Comparison of ENCODE assay signal across 20 mouse cellular contexts in genomic region chr12:16818513-16818912, GRCm38 (mm10). TPM values are rescaled to one million over a fixed set of nuclear protein-coding genes. Genes with fewer than 3 reads are reported as not detected.
DNase-seq lines count a peak whose midpoint lies in the region; ATAC-seq and TF ChIP-seq lines count a peak whose summit lies in the region.
"Had no signal": no experiment of that assay in that cellular context is flagged by ENCODE, and none has a peak within 500 bp of the region (broad histone marks: within the 10 kb centered on the region; RNA-seq: fewer than 3 reads in every experiment).

No protein-coding gene starts in this region.

- DNase-seq in forebrain, embryonic 11.5 days (ENCODE audit: low spot score), result no peak
- no peak for DNase-seq in gastrocnemius, adult 2 months
- no peak for DNase-seq in lung, postnatal 0 days (ENCODE audit: low spot score)
- DNase-seq in stomach, postnatal 0 days (ENCODE audit: low spot score), result no peak
- DNase-seq: adrenal gland, adult 8-10 months; cerebellum, postnatal 10 days; heart, postnatal 4 days; kidney, adult 9 months; lung, adult 18-20 months; thymus, adult 2 months had no signal

- H3K27me3 ChIP-seq in forebrain, embryonic 11.5 days (ENCODE audit: control insufficient read depth, insufficient read depth, low read length), result no peaks in the 10 kb centered on the region
- H3K27me3 ChIP-seq in forebrain, embryonic 15.5 days, result no peaks in the 10 kb centered on the region
- no peaks in the 10 kb centered on the region for H3K27me3 ChIP-seq in hindbrain, embryonic 15.5 days
- no peaks in the 10 kb centered on the region for H3K27me3 ChIP-seq in midbrain, embryonic 15.5 days (replicated peaks)
- H3K27me3 ChIP-seq in lung, postnatal 0 days (replicated peaks; ENCODE audit: insufficient read depth, low read length), result no peaks in the 10 kb centered on the region
- no peaks in the 10 kb centered on the region for H3K27me3 ChIP-seq in stomach, postnatal 0 days (ENCODE audit: control insufficient read depth, insufficient read depth, low read length)
- H3K27me3 ChIP-seq: embryonic facial prominence, embryonic 13.5 days; heart, embryonic 12.5 days; limb, embryonic 15.5 days; Patski had no signal

- intact Hi-C loops in gastrocnemius, adult 2 months (cut with DNase I), result no loop called here

- no peaks in the 10 kb centered on the region for H3K9me3 ChIP-seq in forebrain, embryonic 11.5 days (ENCODE audit: control insufficient read depth, low read length)
- H3K9me3 ChIP-seq in forebrain, embryonic 15.5 days, result no peaks in the 10 kb centered on the region
- no peaks in the 10 kb centered on the region for H3K9me3 ChIP-seq in hindbrain, embryonic 15.5 days
- H3K9me3 ChIP-seq in midbrain, embryonic 15.5 days, result no peaks in the 10 kb centered on the region
- no peaks in the 10 kb centered on the region for H3K9me3 ChIP-seq in lung, postnatal 0 days (ENCODE audit: low read length)
- no peaks in the 10 kb centered on the region for H3K9me3 ChIP-seq in stomach, postnatal 0 days (ENCODE audit: control insufficient read depth, low read length)
- H3K9me3 ChIP-seq: embryonic facial prominence, embryonic 13.5 days; heart, embryonic 12.5 days; limb, embryonic 15.5 days had no signal

- H3K9ac ChIP-seq in forebrain, embryonic 11.5 days (ENCODE audit: low read length), result no peak overlapping the region
- no peak overlapping the region for H3K9ac ChIP-seq in forebrain, embryonic 15.5 days (replicated peaks)
- H3K9ac ChIP-seq in hindbrain, embryonic 15.5 days, result no peak overlapping the region
- H3K9ac ChIP-seq in midbrain, embryonic 15.5 days, result no peak overlapping the region
- H3K9ac ChIP-seq in lung, postnatal 0 days (replicated peaks; ENCODE audit: low read depth), result no peak overlapping the region
- no peak overlapping the region for H3K9ac ChIP-seq in stomach, postnatal 0 days (ENCODE audit: low read length)
- H3K9ac ChIP-seq: embryonic facial prominence, embryonic 13.5 days; heart, embryonic 12.5 days; limb, embryonic 15.5 days had no signal

- TF ChIP-seq EP300 in lung, postnatal 0 days (IDR thresholded peaks at IDR 0.05), result no peak
- no peak for TF ChIP-seq EP300 in stomach, postnatal 0 days (optimal IDR thresholded peaks at IDR 0.05)

- peaks cover 14% of the 10 kb centered on the region; the same call in 1 of the 2 replicates for H3K36me3 ChIP-seq in forebrain, embryonic 11.5 days (ENCODE audit: control insufficient read depth, insufficient read depth, low read length)
- H3K36me3 ChIP-seq in forebrain, embryonic 15.5 days, result peaks cover 52% of the 10 kb centered on the region
- H3K36me3 ChIP-seq in hindbrain, embryonic 15.5 days, result peaks cover 35% of the 10 kb centered on the region
- peaks cover 13% of the 10 kb centered on the region for H3K36me3 ChIP-seq in midbrain, embryonic 15.5 days (replicated peaks)
- peaks cover 13% of the 10 kb centered on the region; the same call in 1 of the 2 replicates for H3K36me3 ChIP-seq in lung, postnatal 0 days (ENCODE audit: insufficient read depth, low read length)
- H3K36me3 ChIP-seq in stomach, postnatal 0 days (ENCODE audit: control insufficient read depth, insufficient read depth, low read length), result peaks cover 24% of the 10 kb centered on the region; the same call in 1 of the 2 replicates

- WGBS in forebrain, embryonic 11.5 days, result 51% methylated on average over 11 of the region's 11 CpGs
- 36% methylated on average over 11 of the region's 11 CpGs for WGBS in forebrain, embryonic 15.5 days
- 24% methylated on average over 11 of the region's 11 CpGs for WGBS in hindbrain, embryonic 15.5 days
- 20% methylated on average over 11 of the region's 11 CpGs for WGBS in midbrain, embryonic 15.5 days
- 52% methylated on average over 11 of the region's 11 CpGs for WGBS in lung, postnatal 0 days
- WGBS in stomach, postnatal 0 days, result 36% methylated on average over 11 of the region's 11 CpGs

- no peak overlapping the region for H3K4me2 ChIP-seq in forebrain, embryonic 11.5 days (ENCODE audit: low read depth, low read length, severe bottlenecking)
- no peak overlapping the region for H3K4me2 ChIP-seq in forebrain, embryonic 15.5 days (replicated peaks)
- no peak overlapping the region for H3K4me2 ChIP-seq in hindbrain, embryonic 15.5 days
- no peak overlapping the region for H3K4me2 ChIP-seq in midbrain, embryonic 15.5 days
- H3K4me2 ChIP-seq in lung, postnatal 0 days (replicated peaks; ENCODE audit: low read depth, low read length), result no peak overlapping the region
- no peak overlapping the region for H3K4me2 ChIP-seq in stomach, postnatal 0 days (replicated peaks; ENCODE audit: low read depth)
- H3K4me2 ChIP-seq: embryonic facial prominence, embryonic 13.5 days; heart, embryonic 12.5 days; limb, embryonic 15.5 days had no signal

- H3K27ac ChIP-seq in forebrain, embryonic 11.5 days (ENCODE audit: low read depth, low read length), result peak overlapping the region; percentile 31; the same call in 1 of the 2 replicates
- H3K27ac ChIP-seq in forebrain, embryonic 15.5 days (replicated peaks), result no peak overlapping the region
- H3K27ac ChIP-seq in hindbrain, embryonic 15.5 days (replicated peaks), result no peak overlapping the region
- no peak overlapping the region for H3K27ac ChIP-seq in midbrain, embryonic 15.5 days
- no peak overlapping the region for H3K27ac ChIP-seq in gastrocnemius, adult 2 months
- H3K27ac ChIP-seq in lung, postnatal 0 days (ENCODE audit: low read length), result no peak overlapping the region
- H3K27ac ChIP-seq in stomach, postnatal 0 days (replicated peaks), result no peak overlapping the region
- H3K27ac ChIP-seq: embryonic facial prominence, embryonic 13.5 days; layer of hippocampus, adult 2 months; limb, embryonic 15.5 days had no signal

- no peaks in the 10 kb centered on the region; the same call in 1 of the 2 replicates for H3K4me1 ChIP-seq in forebrain, embryonic 11.5 days (replicated peaks; ENCODE audit: control insufficient read depth, insufficient read depth, low read length)
- H3K4me1 ChIP-seq in forebrain, embryonic 15.5 days, result 0 out of 2 replicates have a peak, but pooled peaks cover 2% of the 10 kb centered on the region
- H3K4me1 ChIP-seq in hindbrain, embryonic 15.5 days (replicated peaks), result peaks cover 10% of the 10 kb centered on the region; the same call in 1 of the 2 replicates
- H3K4me1 ChIP-seq in midbrain, embryonic 15.5 days, result peaks cover 20% of the 10 kb centered on the region
- no peaks in the 10 kb centered on the region for H3K4me1 ChIP-seq in lung, postnatal 0 days (ENCODE audit: insufficient read depth, low read depth, low read length)
- H3K4me1 ChIP-seq in stomach, postnatal 0 days (replicated peaks; ENCODE audit: control insufficient read depth, insufficient read depth), result no peaks in the 10 kb centered on the region
- H3K4me1 ChIP-seq: embryonic facial prominence, embryonic 13.5 days; heart, embryonic 12.5 days; limb, embryonic 15.5 days had no signal

- TF ChIP-seq CTCF in gastrocnemius, adult 2 months (IDR thresholded peaks at IDR 0.05), result no peak
- TF ChIP-seq CTCF in lung, postnatal 0 days (IDR thresholded peaks at IDR 0.05), result no peak
- TF ChIP-seq CTCF in stomach, postnatal 0 days (IDR thresholded peaks at IDR 0.05; ENCODE audit: low read depth), result no peak

- H3K4me3 ChIP-seq in forebrain, embryonic 11.5 days (ENCODE audit: low read depth, low read length), result no peak overlapping the region
- no peak overlapping the region for H3K4me3 ChIP-seq in forebrain, embryonic 15.5 days
- H3K4me3 ChIP-seq in hindbrain, embryonic 15.5 days, result no peak overlapping the region
- no peak overlapping the region for H3K4me3 ChIP-seq in midbrain, embryonic 15.5 days
- H3K4me3 ChIP-seq in gastrocnemius, adult 2 months, result no peak overlapping the region
- no peak overlapping the region for H3K4me3 ChIP-seq in lung, postnatal 0 days (ENCODE audit: low read depth, low read length)
- H3K4me3 ChIP-seq in stomach, postnatal 0 days (ENCODE audit: low read depth, low read length), result no peak overlapping the region
- H3K4me3 ChIP-seq: embryonic facial prominence, embryonic 13.5 days; heart, embryonic 12.5 days; layer of hippocampus, adult 2 months; limb, embryonic 15.5 days had no signal

- ATAC-seq in forebrain, embryonic 11.5 days (replicated peaks; ENCODE audit: low FRiP score), result peak; percentile 65
- ATAC-seq in forebrain, embryonic 15.5 days (replicated peaks), result no peak; the same call in 1 of the 2 replicates
- peak; percentile 77 for ATAC-seq in hindbrain, embryonic 15.5 days (ENCODE audit: low FRiP score, low read depth)
- ATAC-seq in midbrain, embryonic 15.5 days (replicated peaks), result peak; percentile 57
- ATAC-seq in erythroblast, adult 5-6 weeks (replicated peaks; ENCODE audit: low FRiP score, poor library complexity, severe bottlenecking), result no peak
- ATAC-seq in lung, postnatal 0 days, result no peak
- no peak for ATAC-seq in stomach, postnatal 0 days (ENCODE audit: low FRiP score, low TSS enrichment)
- ATAC-seq: Patski had no signal

RNA-seq across cellular contexts. Expression of gene E2f6, which starts 7.8 kb away (rescaled TPM):
- polyA plus RNA-seq in forebrain, embryonic 11.5 days (2014; fragmentation: Nextera tagmentation; extraction: Ambion mirVana), result 77.4 and 89.1 TPM in 2 replicates
- polyA plus RNA-seq in forebrain, embryonic 15.5 days (2015; fragmentation: Nextera tagmentation; extraction: Ambion mirVana), result 31.1 and 33.2 TPM in 2 replicates
- 29.2 and 29.7 TPM in 2 replicates for polyA plus RNA-seq in hindbrain, embryonic 15.5 days (2015; fragmentation: Nextera tagmentation; extraction: Ambion mirVana)
- polyA plus RNA-seq in midbrain, embryonic 15.5 days (2015; fragmentation: Nextera tagmentation; extraction: Ambion mirVana), result 29.8 and 30.1 TPM in 2 replicates
- total RNA-seq in gastrocnemius, adult 2 months (2021), result 100 to 1,000 TPM; 139 to 159 TPM
- 7.7 and 10.4 TPM in 2 replicates for total RNA-seq in erythroblast, adult 5-6 weeks (2015; ENCODE audit: low replicate concordance)
- total RNA-seq in erythroblast, adult 5-6 weeks (2017; ENCODE audit: low replicate concordance), result 6.1 and 12.4 TPM in 2 replicates
- polyA plus RNA-seq in lung, postnatal 0 days (2015; fragmentation: Nextera tagmentation; extraction: Ambion mirVana), result 11.1 and 14.2 TPM in 2 replicates
- polyA plus RNA-seq in stomach, postnatal 0 days (2015; fragmentation: Nextera tagmentation; extraction: Ambion mirVana), result 12.5 and 12.7 TPM in 2 replicates

RNA-seq across cellular contexts. Expression of gene Greb1, which starts 17.8 kb away (rescaled TPM):
- 7.1 and 7.7 TPM in 2 replicates for polyA plus RNA-seq in forebrain, embryonic 11.5 days (2014; fragmentation: Nextera tagmentation; extraction: Ambion mirVana)
- 0.31 and 0.43 TPM in 2 replicates for polyA plus RNA-seq in forebrain, embryonic 15.5 days (2015; fragmentation: Nextera tagmentation; extraction: Ambion mirVana)
- 0.84 and 1.3 TPM in 2 replicates for polyA plus RNA-seq in hindbrain, embryonic 15.5 days (2015; fragmentation: Nextera tagmentation; extraction: Ambion mirVana)
- polyA plus RNA-seq in midbrain, embryonic 15.5 days (2015; fragmentation: Nextera tagmentation; extraction: Ambion mirVana), result 1.4 and 1.7 TPM in 2 replicates
- 1 to 10 TPM in 1 of 2 experiments, under 1 TPM in 1; 0.38 to 2.3 TPM for total RNA-seq in gastrocnemius, adult 2 months (2021)
- not detected in 2 replicates for total RNA-seq in erythroblast, adult 5-6 weeks (2015; ENCODE audit: low replicate concordance)
- not detected in 2 replicates for total RNA-seq in erythroblast, adult 5-6 weeks (2017; ENCODE audit: low replicate concordance)
- polyA plus RNA-seq in lung, postnatal 0 days (2015; fragmentation: Nextera tagmentation; extraction: Ambion mirVana), result 0.46 and 1.1 TPM in 2 replicates
- 0.16 and 0.24 TPM in 2 replicates for polyA plus RNA-seq in stomach, postnatal 0 days (2015; fragmentation: Nextera tagmentation; extraction: Ambion mirVana)
- total RNA-seq: neutrophil, adult 5-6 weeks had no signal

Comparison
In these comparisons a context has a peak if more than half of its experiments do, and no peak if none do; other contexts are left out.
1. ATAC-seq: peak in forebrain, embryonic 11.5 days (single experiment), hindbrain, embryonic 15.5 days (single experiment) and midbrain, embryonic 15.5 days (single experiment); none in forebrain, embryonic 15.5 days (single experiment), erythroblast, adult 5-6 weeks (single experiment), lung, postnatal 0 days (single experiment) and stomach, postnatal 0 days (single experiment).